Mouse (Mus musculus) megakaryocyte, embryonic 14.5 days (primary cell): ENCODE measurements around the gene Mllt10.

Experiments used
- FLI1 ChIP-seq: IDR thresholded peaks from 2 replicates; pipeline ENCODE4 v1.6.1; 2012; ENCODE audit warnings: low read length, inconsistent platforms, mixed read lengths
- GATA1 ChIP-seq: IDR thresholded peaks from 3 replicates; pipeline ENCODE4 v1.6.1; 2012; ENCODE audit warnings: mixed read lengths, low read length, inconsistent platforms, borderline replicate concordance

DNA sequence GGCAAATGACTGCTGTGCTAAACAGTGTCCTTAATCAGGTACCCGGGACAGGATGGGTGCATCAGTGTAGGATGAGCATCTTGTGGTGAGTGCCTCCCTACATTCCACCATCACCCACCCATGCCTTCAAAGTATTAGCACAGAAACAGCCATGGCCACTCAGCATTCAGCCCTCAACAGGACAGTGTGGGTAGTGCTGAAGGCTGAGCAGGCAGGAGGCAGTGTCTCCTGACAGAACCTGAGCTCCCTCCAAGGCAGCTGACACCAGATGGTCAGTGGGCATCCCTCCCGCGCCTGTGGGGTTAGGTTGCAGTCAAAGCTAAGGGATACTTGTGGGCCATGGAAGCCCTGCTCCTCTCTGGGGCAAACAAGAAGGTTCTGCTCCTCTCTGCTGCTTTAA, 162.8 kb downstream of the Mllt10 start:
- TF ChIP-seq FLI1 (no peak), GATA1 (no peak)
